Mouse (Mus musculus): ENCODE measurements around the gene Apoh.

The Apoh gene

GRCm38 (mm10) chr11:108342781-108343768, at the start of gene Apoh:
Gene Apoh (plus strand): TSS chr11:108343354.
- DNase-seq (ENCODE audit: low spot score), result peak; percentile 73

GRCm38 (mm10) chr11:108293843-108294242, 49.3 kb upstream of the Apoh start:
- DNase-seq (ENCODE audit: low spot score), result no peak

DNA sequence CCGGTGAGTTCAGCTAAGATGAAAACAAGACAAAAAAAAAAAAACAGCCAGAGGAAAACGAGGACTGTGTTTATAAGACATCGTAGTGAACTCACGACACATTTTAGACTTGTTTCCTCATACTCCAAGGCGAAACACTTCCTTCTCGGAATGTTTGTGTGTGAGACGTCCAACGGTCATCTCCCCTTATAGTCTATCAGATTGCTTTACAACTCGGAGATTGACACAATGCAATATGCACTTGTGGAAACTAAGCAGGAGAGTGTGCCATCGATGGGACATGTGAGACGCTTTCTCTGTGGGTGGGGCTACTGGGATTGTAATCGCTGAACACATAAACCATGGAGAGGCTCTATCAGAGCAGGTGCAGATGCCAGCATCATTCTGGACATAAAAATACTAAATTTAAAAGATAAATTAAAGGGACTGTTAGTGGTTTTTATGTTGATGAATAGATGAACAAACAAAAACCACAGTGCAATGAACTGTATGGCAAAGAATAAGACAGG, 48.8 kb upstream of the Apoh start:
- DNase-seq (ENCODE audit: low spot score), result no peak

- no peak for DNase-seq (ENCODE audit: low spot score)
Observed at GRCm38 (mm10) chr11:108295373-108295772, 47.8 kb upstream of the Apoh start.

DNA sequence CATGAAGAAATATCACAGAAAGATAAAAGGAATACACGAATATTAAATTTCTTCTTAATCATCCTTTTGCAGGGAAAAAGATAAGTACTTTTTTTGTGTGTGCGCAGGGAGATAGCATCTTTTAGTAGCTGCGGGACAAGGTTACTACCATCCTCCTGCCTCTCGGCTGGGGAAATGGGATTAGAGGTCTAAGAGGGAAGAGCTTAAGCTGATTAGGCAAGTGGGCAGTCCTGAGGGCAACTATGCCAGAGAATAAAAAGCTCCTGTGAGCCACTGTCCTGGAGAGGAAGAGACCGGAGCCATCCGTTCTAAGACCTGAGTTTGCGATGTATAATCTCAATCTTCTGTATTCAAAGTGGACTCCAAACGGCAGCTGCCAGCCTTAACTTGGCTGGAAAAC, 45.2 kb upstream of the Apoh start:
- DNase-seq (ENCODE audit: low spot score), result no peak

- no peak for DNase-seq (ENCODE audit: low spot score)
Observed at GRCm38 (mm10) chr11:108299913-108300312, 43.2 kb upstream of the Apoh start.

- peak; percentile 52 for DNase-seq (ENCODE audit: low spot score)
Observed at GRCm38 (mm10) chr11:108300443-108300842, 42.7 kb upstream of the Apoh start.

DNA sequence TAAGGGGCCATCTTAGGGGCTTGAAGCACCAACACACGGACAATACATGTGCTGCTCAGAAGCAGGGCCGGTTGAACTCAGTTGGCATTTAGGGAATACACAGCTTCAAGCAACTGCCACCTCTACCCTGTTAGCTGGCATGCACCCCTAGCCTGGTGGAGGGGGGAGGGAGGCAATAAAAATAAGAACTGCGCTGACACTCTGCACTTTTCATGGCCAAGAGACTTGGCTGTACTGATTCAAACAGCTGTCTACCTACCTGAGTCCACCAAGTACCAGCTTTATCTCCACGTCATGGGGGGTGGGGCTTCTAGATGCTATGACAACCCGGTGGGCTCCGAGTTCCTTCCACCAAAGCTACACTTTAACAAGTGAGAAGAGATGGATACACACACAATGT, 42.1 kb upstream of the Apoh start:
- no peak for DNase-seq (ENCODE audit: low spot score)

DNA sequence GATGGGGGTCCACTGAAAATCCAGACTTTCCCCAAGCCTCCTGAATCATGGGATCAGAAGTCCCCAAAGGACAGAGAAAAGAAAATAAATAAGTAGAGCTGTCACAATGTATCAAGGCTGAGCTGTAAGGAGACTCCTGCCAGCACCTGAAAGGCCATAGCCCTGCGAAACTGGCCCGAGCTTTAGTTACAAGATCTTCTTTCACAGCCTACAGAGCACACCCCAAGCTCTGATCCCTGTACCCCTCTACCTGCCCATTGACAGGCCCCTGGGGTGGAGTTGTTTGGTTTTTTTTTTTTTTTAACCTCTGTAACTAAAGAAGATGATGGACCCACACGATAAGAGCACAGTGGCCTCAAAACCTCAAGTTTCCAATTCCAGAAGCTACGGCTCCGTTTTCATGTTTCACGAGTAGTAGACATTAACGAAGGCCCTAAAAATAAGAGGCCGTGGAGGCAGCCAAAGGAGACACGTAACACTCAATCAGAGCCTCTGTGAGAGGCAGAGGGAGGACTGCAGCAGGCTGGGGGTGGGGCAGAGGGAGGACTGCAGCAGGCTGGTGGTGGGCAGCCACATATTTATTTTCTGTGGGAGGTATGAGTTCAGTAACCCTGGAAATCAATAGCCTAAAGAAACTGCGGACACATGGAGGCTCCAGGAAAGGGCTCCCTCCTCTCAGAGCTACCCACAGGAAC, 41.2 kb upstream of the Apoh start:
- no peak for DNase-seq (ENCODE audit: low spot score)

GRCm38 (mm10) chr11:108303787-108304186, 39.4 kb upstream of the Apoh start:
- no peak for DNase-seq (ENCODE audit: low spot score)

DNA sequence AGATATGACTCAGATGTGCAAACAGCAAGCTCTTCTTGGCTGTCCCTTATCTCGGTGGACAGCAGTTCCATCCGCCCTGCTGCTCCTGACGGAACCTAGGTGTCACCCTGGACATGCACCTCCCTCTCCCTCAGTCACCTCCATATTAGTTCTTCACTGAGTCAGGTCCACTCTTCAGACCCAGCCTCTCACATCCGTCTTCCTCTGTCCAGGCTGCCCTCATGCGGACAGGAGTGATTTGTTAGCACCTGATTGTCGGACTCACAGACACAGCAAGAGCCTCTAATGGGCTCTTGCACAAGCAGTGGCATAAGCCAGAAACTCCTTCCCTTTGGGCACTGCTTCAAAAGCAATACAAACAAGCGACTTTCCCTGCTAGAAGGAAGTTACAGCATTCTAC, 35.9 kb upstream of the Apoh start:
- peak; percentile 52 for DNase-seq (ENCODE audit: low spot score)

- no peak for DNase-seq (ENCODE audit: low spot score)
Observed at GRCm38 (mm10) chr11:108308253-108308652, 34.9 kb upstream of the Apoh start.

DNA sequence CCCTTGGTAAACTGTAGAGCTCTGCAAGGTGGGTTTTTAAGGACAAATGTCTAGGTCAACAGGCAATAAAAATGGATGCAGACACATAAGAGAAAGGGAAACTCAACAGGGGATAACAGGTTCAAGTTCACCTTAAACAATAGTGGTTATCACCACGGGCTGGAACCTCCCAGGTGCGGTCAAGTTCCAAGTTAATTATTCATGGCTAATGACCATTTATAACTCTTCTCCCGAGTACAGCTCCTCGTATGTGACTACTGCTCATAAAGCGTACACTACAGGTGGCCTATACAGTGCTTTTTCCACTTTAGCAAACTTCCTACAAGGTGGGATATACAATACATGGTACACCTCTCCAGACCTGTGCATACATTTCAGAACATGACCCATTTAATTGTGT, 33.4 kb upstream of the Apoh start:
- DNase-seq (ENCODE audit: low spot score), result no peak

- DNase-seq (ENCODE audit: low spot score), result no peak
Observed at GRCm38 (mm10) chr11:108311912-108312311, 31.2 kb upstream of the Apoh start.

GRCm38 (mm10) chr11:108312516-108312915, 30.6 kb upstream of the Apoh start:
- DNase-seq (ENCODE audit: low spot score), result no peak

DNA sequence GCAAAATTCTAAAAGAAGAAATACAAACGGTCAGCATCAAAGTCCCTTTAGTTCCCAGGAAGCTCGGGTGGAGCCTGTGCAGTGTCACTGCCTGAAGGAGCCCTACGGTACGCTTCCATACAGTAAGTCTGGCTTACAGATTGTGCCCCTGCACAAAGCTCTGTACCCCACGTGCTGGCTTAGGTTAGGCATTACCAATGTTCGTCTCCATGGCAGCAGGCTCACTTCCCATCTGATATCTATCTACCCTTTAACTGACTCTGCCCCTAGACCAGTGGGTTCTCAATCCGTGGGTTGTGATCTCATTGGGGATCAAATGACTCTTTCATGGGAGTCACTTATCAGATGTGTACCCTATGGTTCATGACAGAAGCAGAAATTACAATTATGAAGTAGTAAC, 27.4 kb upstream of the Apoh start:
- DNase-seq (ENCODE audit: low spot score), result no peak

DNA sequence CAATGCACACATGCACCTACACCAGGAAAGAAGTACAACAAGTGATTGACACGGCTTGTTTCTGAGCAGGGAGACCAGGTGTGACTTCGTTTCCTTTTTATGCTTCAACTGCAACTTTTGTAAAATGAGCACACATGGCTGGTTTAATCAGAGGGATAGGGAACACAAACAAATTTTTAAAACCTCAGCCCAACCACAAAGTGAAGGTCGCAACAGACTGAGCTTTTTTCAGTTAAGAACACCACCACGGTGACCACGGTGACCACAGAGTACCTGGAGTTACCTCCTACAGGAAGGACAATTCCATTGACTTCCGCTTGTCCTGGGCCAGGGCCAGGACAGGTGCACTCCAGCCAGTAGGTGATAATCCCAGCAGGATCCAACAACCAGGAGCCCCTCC, 25.3 kb upstream of the Apoh start:
- no peak for DNase-seq (ENCODE audit: low spot score)

DNA sequence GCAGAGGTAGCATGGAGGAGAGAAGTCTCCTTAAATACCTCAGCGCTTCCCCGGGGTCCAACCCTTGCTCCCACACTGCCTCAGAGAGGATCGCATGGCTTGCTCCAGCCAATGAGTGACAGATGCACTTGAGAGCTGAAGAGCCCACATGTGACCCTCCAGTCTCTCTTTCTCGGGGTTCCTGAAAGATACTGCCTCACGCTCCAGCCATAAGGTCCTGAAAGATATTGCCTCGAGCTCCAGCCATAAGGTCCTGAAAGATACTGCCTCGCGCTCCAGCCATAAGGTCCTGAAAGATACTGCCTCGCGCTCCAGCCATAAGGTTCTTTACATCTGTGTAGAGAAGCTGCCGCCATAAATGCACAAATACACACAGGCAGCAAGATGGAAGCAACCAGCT, 24.0 kb upstream of the Apoh start:
- no peak for DNase-seq (ENCODE audit: low spot score)

- no peak for DNase-seq (ENCODE audit: low spot score)
Observed at GRCm38 (mm10) chr11:108320561-108320960, 22.6 kb upstream of the Apoh start.

GRCm38 (mm10) chr11:108322156-108322555, 21.0 kb upstream of the Apoh start:
- DNase-seq (ENCODE audit: low spot score), result no peak

DNA sequence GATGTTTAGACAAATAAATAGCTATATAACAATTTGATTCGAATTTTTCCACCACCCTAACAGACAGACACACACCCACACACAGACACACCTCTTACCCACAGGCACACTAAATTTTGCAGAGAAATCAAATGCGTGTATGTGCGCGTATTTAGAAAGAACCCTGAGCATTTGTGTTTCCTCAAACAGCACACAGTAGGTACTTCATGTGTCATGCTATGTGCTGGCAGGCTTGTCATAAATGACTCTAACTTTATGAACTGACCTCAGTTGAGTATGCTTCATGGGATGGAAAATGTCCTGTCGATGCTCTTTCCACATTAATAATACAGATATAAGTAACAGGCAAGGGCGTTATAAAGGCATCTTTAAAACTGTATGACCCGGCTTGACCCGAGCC, 17.2 kb upstream of the Apoh start:
- no peak for DNase-seq (ENCODE audit: low spot score)

GRCm38 (mm10) chr11:108330818-108331217, 12.3 kb upstream of the Apoh start:
- no peak for DNase-seq (ENCODE audit: low spot score)

DNA sequence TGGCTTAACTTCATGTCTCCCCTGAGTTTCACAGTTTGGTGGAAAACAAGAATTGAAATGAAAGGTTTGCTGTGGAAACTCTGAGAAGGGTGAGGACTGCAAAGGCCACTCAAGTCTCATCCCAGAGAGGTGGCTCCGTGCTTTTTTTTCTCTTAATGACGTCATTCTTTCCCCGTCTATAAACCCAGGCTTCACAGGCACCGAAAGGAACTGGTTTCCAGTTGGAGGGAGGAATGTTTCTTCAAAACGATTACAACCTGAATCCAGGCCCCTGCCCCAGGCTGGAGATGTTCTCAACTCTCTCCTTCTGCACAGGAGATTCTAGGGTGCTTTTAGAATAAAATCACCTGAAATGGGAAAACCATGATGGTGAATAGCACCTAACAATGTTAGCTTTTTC, 10.1 kb upstream of the Apoh start:
- DNase-seq (ENCODE audit: low spot score), result no peak

Data from adipocyte (in vitro differentiated cells).